Mouse (Mus musculus): Measurements from ENCODE around the gene Rad23a.

Gene Rad23a

DNA sequence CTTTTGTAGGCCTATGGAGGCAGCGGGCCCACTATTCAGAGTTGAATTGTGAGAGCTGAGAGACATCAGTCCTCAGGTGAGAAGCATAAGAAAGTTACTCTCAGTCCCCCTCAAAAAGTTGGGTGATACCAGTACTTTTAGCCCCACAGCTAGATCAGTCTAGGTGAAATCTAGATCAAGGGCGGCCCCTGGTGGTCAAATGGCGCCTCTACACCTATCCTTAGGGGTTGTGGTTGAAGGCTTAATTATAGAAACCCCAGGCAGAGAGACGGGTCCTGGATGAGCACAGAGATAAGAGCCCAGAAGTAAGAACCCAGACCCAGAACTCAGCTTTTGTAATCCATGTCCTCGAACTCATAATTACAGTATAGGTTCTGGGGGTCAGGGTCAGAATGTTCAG is 27.4 kb downstream of the Rad23a start:
- DNase-seq, result peak; percentile 77 to 86

- no peak for DNase-seq
Observed at GRCm38 (mm10) chr8:84811303-84811702, 29.2 kb downstream of the Rad23a start.

GRCm38 (mm10) chr8:84810896-84811295 is 29.6 kb downstream of the Rad23a start:
- peak; percentile 95 to 97 for DNase-seq

DNA sequence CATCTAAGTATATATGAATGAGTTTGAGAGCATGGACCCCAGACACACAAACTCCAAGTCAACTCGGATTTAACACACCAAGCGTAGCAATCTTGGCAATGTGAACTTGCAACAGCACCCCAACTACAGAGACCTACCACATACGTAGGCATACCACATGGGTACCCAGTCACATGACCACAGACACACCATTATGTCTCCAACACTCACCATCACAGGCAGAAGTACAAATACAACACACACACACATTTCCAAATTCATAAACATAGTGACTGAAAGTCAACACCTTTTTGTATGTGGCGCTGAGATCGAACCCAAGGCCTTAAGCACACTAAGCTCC is 30.6 kb downstream of the Rad23a start:
- no peak for DNase-seq

DNA sequence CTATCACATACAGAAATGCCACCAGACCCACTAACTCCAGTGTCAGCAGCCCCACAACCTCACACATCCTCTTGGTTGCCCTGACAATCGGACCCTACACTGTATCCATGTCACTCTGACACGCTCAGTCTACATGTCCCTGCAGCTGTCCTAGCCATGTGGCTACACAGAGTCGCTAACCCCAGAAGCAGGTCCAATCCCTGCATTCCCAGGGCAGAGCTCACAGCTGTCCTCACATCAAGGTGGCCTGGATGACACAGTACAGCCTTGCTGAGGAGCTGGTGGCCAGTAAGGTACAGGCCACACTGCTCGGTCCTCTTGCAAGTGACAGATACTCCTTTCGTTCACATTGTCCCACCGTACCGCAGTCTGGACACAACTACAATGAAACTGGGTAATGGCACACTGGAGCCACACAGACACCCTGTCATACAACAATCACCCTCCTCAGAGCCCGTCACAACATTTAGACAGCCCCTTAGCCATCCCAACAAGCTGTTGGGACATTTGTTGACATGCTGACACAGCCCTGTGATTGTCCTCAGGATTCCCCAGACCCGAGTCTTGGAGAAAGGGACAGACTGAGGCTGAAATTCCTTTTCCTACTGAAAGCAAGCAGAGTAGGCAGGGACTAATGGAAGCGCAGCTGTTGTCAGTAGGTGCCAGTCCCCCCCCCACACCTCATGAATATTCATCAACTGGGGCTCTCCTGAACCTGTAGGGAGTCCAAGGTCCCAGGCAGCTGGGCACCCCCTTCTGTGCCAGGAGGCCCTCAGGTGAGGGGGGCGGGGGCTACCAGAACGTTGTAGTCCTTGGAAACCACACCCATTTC is 31.1 kb downstream of the Rad23a start:
- no peak for DNase-seq

- no peak for DNase-seq
Observed at GRCm38 (mm10) chr8:84806031-84806430, 34.4 kb downstream of the Rad23a start.

GRCm38 (mm10) chr8:84799999-84800831 is 40.2 kb downstream of the Rad23a start, which contains the start of gene Nfix:
TSS of gene Nfix (minus strand) at chr8:84800344.
- peak; percentile 82 to 85 for DNase-seq

- DNase-seq, result peak; percentile 76 to 81
Observed at GRCm38 (mm10) chr8:84799136-84799931, 41.1 kb downstream of the Rad23a start.

DNA sequence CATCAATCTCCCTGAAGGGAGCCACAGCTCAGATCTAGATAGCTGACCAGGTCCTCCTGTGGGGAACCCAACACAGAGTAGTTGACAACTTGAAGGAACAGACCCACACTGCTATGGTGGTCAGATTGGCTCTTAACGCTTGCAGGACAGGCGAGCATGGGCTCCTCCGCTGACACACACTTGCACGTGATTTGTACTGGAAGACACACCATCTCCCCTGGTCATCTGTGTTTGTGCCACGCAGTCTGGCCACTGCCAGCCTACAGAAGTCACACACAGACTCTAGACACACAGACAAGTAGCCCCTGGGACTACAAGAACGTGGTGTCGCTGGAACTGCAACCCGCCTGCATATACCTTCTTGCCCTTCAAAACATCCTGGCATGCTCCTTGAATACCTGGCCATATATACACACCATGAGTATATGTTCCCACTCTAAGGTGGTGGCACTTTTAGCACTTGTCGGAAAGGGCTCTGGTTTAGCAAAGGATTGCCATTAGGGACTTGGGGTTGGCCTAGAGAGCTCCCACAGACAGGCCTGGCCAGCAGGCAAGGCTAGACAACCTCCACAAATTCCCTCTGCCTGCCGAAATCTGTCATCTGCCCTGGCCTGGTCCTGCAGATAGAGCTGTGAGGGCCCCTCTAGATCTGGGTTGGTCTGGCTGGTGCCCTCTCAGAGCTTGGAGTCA is 41.9 kb downstream of the Rad23a start:
- no peak for DNase-seq

- no peak for DNase-seq
Observed at GRCm38 (mm10) chr8:84797971-84798370, 42.5 kb downstream of the Rad23a start.

DNA sequence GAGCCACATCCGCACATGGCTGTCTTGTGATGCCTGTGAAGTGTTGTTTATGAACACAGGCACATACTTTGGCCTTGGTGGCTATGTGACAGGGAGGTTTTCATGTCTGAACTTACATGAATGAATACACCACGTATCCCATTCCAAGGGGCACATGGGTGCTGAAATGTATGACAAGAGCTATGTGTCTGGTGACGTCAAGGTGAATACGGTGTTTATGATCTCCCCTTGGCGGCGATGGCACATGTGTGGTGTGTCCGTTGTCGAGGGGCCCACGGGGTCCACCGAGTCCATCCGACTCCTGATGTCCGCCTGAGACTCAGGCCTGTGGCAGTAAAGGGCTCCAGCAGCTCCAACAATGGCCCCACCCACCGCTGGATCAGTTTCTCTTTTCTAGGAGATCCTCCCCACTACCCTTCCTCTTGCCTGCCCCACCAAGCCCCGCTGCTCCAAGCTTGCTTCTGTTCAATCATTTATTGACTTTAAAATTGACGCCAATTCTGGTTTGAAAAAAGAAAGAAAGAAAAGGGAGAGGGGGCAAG is 43.1 kb downstream of the Rad23a start:
- DNase-seq, result no peak

DNA sequence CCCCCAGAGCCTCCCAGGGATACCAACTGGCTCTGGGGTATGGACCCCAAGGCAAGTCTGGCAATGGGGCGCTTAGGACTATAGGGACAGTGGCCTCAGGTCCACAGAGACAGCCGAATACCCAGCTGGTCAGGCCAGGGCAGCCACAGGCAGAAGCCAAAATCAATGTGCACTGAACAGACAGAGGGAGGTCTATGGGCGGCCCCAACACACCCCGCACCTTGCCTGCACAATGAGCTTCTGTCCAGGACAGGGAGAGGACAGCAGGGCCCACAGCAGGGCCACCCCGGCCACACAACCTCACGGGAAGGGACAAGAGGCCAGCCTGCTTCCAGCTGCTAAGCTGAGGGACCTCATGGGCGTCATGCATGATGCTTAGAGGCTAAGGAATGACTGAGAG is 46.0 kb downstream of the Rad23a start:
- DNase-seq, result peak in 1 of 2 experiments; percentile 63

- DNase-seq, result peak in 1 of 2 experiments; percentile 60
Observed at GRCm38 (mm10) chr8:84793791-84794485, 46.5 kb downstream of the Rad23a start.

GRCm38 (mm10) chr8:84793134-84793533 is 47.3 kb downstream of the Rad23a start:
- no peak for DNase-seq

DNA sequence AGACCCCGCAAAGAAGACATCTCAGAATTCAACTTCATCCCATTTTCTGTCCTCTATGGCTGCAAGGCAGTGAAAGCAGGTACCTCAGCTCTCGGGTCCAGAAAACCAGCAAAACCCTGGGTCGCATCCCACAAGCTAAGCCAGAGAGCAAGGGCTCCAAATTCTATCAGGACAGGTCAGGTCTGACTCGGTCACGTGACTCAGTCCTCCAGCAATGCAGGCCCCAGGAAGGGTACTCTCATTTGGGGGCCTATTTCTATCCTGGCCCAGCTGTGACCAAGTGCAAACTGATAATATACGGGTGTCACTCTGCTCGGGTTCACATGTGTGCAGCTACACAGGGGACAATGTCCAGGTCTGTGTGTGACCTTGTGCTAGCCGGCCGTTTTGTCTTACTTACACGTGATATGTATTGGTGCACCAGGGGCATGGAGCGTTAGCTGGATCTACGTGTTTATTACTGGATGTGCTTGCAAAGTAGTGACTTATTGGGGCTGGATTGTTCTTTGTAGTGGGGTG is 48.0 kb downstream of the Rad23a start:
- no peak for DNase-seq

GRCm38 (mm10) chr8:84790537-84790936 is 49.9 kb downstream of the Rad23a start:
- DNase-seq, result no peak

- no peak for DNase-seq
Observed at GRCm38 (mm10) chr8:84789855-84790486, 50.5 kb downstream of the Rad23a start.

DNA sequence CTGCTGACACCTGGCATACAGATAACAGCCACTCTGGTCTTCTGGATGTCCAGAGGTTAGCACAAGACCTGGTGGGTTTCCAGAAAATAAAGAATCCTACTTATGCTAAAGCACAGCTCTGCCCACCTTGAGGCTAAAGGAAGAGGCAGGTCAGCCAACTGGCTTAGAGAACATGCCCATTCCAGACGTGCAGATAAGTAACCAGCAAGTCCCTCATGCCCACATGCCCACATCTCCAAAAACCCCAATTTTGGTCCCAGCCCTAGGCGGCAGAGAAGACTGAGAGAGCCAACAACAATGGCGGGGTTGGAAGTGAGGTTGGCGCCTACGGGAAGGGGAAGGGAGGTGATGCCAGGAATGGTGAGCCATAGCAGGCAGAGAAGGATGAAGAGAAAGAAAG is 51.1 kb downstream of the Rad23a start:
- no peak for DNase-seq

DNA sequence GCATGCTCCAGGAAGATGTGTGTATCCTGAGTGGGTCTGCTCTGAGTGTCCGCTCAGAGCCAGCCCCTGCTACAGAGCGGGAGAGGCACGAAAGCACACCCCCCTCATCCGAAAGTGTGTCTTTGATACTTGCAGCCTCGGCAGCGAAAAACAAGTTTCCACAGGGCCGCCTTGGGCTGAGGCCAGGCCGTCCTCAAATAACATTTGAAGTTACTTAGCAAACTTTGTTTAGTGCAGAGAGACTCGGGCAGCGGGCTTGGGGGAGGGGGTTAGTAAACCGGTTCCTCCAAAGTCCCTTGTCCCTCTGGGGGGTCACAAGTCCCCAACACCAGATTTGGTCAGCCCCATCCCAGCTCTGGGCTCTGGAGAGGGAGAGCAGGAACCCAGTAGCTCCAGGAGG is 51.6 kb downstream of the Rad23a start:
- DNase-seq, result peak; percentile 79 to 91

GRCm38 (mm10) chr8:84787523-84788302 is 52.8 kb downstream of the Rad23a start:
- no peak for DNase-seq

All from lung, postnatal 4 days (tissue).